Mouse (Mus musculus): ENCODE measurements around the gene Zbtb20.

Gene Zbtb20

GRCm38 (mm10) chr16:43511531-43511930 lies 635.9 kb downstream of the Zbtb20 start:
- DNase-seq (ENCODE audit: low spot score), result no peak

- no peak for DNase-seq (ENCODE audit: low spot score)
Measured at GRCm38 (mm10) chr16:43513933-43514332, 638.3 kb downstream of the Zbtb20 start.

GRCm38 (mm10) chr16:43515538-43515937 lies 639.9 kb downstream of the Zbtb20 start:
- DNase-seq (ENCODE audit: low spot score), result no peak

- DNase-seq (ENCODE audit: low spot score), result no peak
Measured at GRCm38 (mm10) chr16:43520274-43520673, 644.6 kb downstream of the Zbtb20 start.

GRCm38 (mm10) chr16:43522482-43522881 lies 646.8 kb downstream of the Zbtb20 start:
- DNase-seq (ENCODE audit: low spot score), result no peak

GRCm38 (mm10) chr16:43524179-43524578 lies 648.5 kb downstream of the Zbtb20 start:
- no peak for DNase-seq (ENCODE audit: low spot score)

GRCm38 (mm10) chr16:43525624-43526023 lies 649.9 kb downstream of the Zbtb20 start:
- DNase-seq (ENCODE audit: low spot score), result no peak

GRCm38 (mm10) chr16:43528300-43528699 lies 652.6 kb downstream of the Zbtb20 start:
- DNase-seq (ENCODE audit: low spot score), result no peak

- no peak for DNase-seq (ENCODE audit: low spot score)
Measured at GRCm38 (mm10) chr16:43531328-43531727, 655.6 kb downstream of the Zbtb20 start.

GRCm38 (mm10) chr16:43534103-43534502 lies 658.4 kb downstream of the Zbtb20 start:
- no peak for DNase-seq (ENCODE audit: low spot score)

GRCm38 (mm10) chr16:43535912-43536311 lies 660.2 kb downstream of the Zbtb20 start:
- DNase-seq (ENCODE audit: low spot score), result no peak

- no peak for DNase-seq (ENCODE audit: low spot score)
Measured at GRCm38 (mm10) chr16:43537163-43537562, 661.5 kb downstream of the Zbtb20 start.

- DNase-seq (ENCODE audit: low spot score), result no peak
Measured at GRCm38 (mm10) chr16:43539659-43540096, 664.0 kb downstream of the Zbtb20 start.

- DNase-seq (ENCODE audit: low spot score), result no peak
Measured at GRCm38 (mm10) chr16:43540108-43540507, 664.4 kb downstream of the Zbtb20 start.

- DNase-seq (ENCODE audit: low spot score), result no peak
Measured at GRCm38 (mm10) chr16:43540546-43541167, 665.0 kb downstream of the Zbtb20 start.

- DNase-seq (ENCODE audit: low spot score), result no peak
Measured at GRCm38 (mm10) chr16:43545261-43545660, 669.6 kb downstream of the Zbtb20 start.

- DNase-seq (ENCODE audit: low spot score), result peak; percentile 39
Measured at GRCm38 (mm10) chr16:43547323-43548180, 671.9 kb downstream of the Zbtb20 start.

- DNase-seq (ENCODE audit: low spot score), result no peak
Measured at GRCm38 (mm10) chr16:43548774-43549173, 673.1 kb downstream of the Zbtb20 start.

GRCm38 (mm10) chr16:43549425-43550089 lies 673.9 kb downstream of the Zbtb20 start:
- DNase-seq (ENCODE audit: low spot score), result no peak

GRCm38 (mm10) chr16:43552443-43552842 lies 676.8 kb downstream of the Zbtb20 start:
- no peak for DNase-seq (ENCODE audit: low spot score)

- no peak for DNase-seq (ENCODE audit: low spot score)
Measured at GRCm38 (mm10) chr16:43557385-43557784, 681.7 kb downstream of the Zbtb20 start.

GRCm38 (mm10) chr16:43561330-43561729 lies 685.6 kb downstream of the Zbtb20 start:
- DNase-seq (ENCODE audit: low spot score), result no peak

GRCm38 (mm10) chr16:43561956-43562355 lies 686.3 kb downstream of the Zbtb20 start:
- DNase-seq (ENCODE audit: low spot score), result no peak
